Mouse (Mus musculus): ENCODE measurements around the gene Ttc6. TPM values are rescaled to one million over a fixed set of nuclear protein-coding genes. Genes with fewer than 3 reads are reported as not detected.

Gene Ttc6
- polyA plus RNA-seq, 1 experiment from 2014 or later, result 0.20 TPM

- Histone ChIP-seq H3K27ac (no peak overlapping the region), H3K9me3 (no peaks in the 10 kb centered on the region), H3K36me3 (no peaks in the 10 kb centered on the region), H3K9ac (no peak overlapping the region), H3K4me1 (no peaks in the 10 kb centered on the region), H3K27me3 (no peaks in the 10 kb centered on the region), H3K4me2 (replicated peaks) (no peak overlapping the region), H3K4me3 (no peak overlapping the region)
- no peak for ATAC-seq (ENCODE audit: low FRiP score, low read depth)
- 87% methylated on average over 4 of the region's 4 CpGs for WGBS
Observed at GRCm38 (mm10) chr12:57615137-57615536, 51.2 kb downstream of the Ttc6 start.

GRCm38 (mm10) chr12:57622030-57622429, 58.1 kb downstream of the Ttc6 start:
- Histone ChIP-seq H3K27ac (no peak overlapping the region), H3K4me2 (replicated peaks) (no peak overlapping the region), H3K27me3 (no peaks in the 10 kb centered on the region), H3K4me1 (no peaks in the 10 kb centered on the region), H3K4me3 (no peak overlapping the region), H3K9me3 (no peaks in the 10 kb centered on the region), H3K36me3 (no peaks in the 10 kb centered on the region), H3K9ac (no peak overlapping the region)
- no peak for ATAC-seq (ENCODE audit: low FRiP score, low read depth)
- WGBS, result 65% methylated on average over 5 of the region's 5 CpGs

- 61% methylated on average over 7 of the region's 7 CpGs for WGBS
- Histone ChIP-seq H3K27ac (no peak overlapping the region), H3K9ac (no peak overlapping the region), H3K4me3 (no peak overlapping the region), H3K4me1 (no peaks in the 10 kb centered on the region), H3K36me3 (no peaks in the 10 kb centered on the region), H3K9me3 (no peaks in the 10 kb centered on the region), H3K27me3 (no peaks in the 10 kb centered on the region), H3K4me2 (replicated peaks) (no peak overlapping the region)
- no peak for ATAC-seq (ENCODE audit: low FRiP score, low read depth)
Observed at GRCm38 (mm10) chr12:57623264-57623663, 59.4 kb downstream of the Ttc6 start.

- H3K9me3 ChIP-seq, result no peaks in the 10 kb centered on the region
- ATAC-seq (ENCODE audit: low FRiP score, low read depth), result no peak
- H3K4me2 ChIP-seq (replicated peaks), result no peak overlapping the region
- H3K36me3 ChIP-seq, result no peaks in the 10 kb centered on the region
- H3K9ac ChIP-seq, result no peak overlapping the region
- H3K4me1 ChIP-seq, result no peaks in the 10 kb centered on the region
- H3K27ac ChIP-seq, result no peak overlapping the region
- 37% methylated on average over 4 of the region's 4 CpGs for WGBS
- H3K4me3 ChIP-seq, result no peak overlapping the region
- no peaks in the 10 kb centered on the region for H3K27me3 ChIP-seq
Observed at GRCm38 (mm10) chr12:57624011-57624608, 60.2 kb downstream of the Ttc6 start.

GRCm38 (mm10) chr12:57650011-57650410, 86.1 kb downstream of the Ttc6 start:
- no peak overlapping the region for H3K9ac ChIP-seq
- ATAC-seq (ENCODE audit: low FRiP score, low read depth), result no peak
- H3K4me2 ChIP-seq (replicated peaks), result no peak overlapping the region
- no peaks in the 10 kb centered on the region for H3K4me1 ChIP-seq
- H3K36me3 ChIP-seq, result no peaks in the 10 kb centered on the region
- H3K4me3 ChIP-seq, result no peak overlapping the region
- no peaks in the 10 kb centered on the region for H3K27me3 ChIP-seq
- WGBS, result 76% methylated on average over 4 of the region's 4 CpGs
- no peak overlapping the region for H3K27ac ChIP-seq
- H3K9me3 ChIP-seq, result 0 out of 2 replicates have a peak, but pooled peaks cover 2% of the 10 kb centered on the region

- no peak overlapping the region for H3K9ac ChIP-seq
- no peak for ATAC-seq (ENCODE audit: low FRiP score, low read depth)
- H3K27ac ChIP-seq, result no peak overlapping the region
- 0 out of 2 replicates have a peak, but pooled peaks cover 2% of the 10 kb centered on the region for H3K9me3 ChIP-seq
- no peak overlapping the region for H3K4me2 ChIP-seq (replicated peaks)
- no peaks in the 10 kb centered on the region for H3K27me3 ChIP-seq
- 78% methylated on average over 8 of the region's 8 CpGs for WGBS
- no peaks in the 10 kb centered on the region for H3K36me3 ChIP-seq
- H3K4me3 ChIP-seq, result no peak overlapping the region
- H3K4me1 ChIP-seq, result no peaks in the 10 kb centered on the region
Observed at GRCm38 (mm10) chr12:57650677-57651076, 86.8 kb downstream of the Ttc6 start.

- H3K4me1 ChIP-seq, result no peaks in the 10 kb centered on the region
- H3K27me3 ChIP-seq, result no peaks in the 10 kb centered on the region
- no peaks in the 10 kb centered on the region for H3K36me3 ChIP-seq
- ATAC-seq (ENCODE audit: low FRiP score, low read depth), result no peak
- H3K4me2 ChIP-seq (replicated peaks), result no peak overlapping the region
- H3K27ac ChIP-seq, result no peak overlapping the region
- 69% methylated on average over 10 of the region's 10 CpGs for WGBS
- no peak overlapping the region for H3K4me3 ChIP-seq
- H3K9me3 ChIP-seq, result no peaks in the 10 kb centered on the region
- no peak overlapping the region for H3K9ac ChIP-seq
Observed at GRCm38 (mm10) chr12:57662986-57663674, 99.2 kb downstream of the Ttc6 start.

- H3K9me3 ChIP-seq, result no peaks in the 10 kb centered on the region
- H3K4me3 ChIP-seq, result no peak overlapping the region
- no peaks in the 10 kb centered on the region for H3K36me3 ChIP-seq
- no peak overlapping the region for H3K27ac ChIP-seq
- H3K4me1 ChIP-seq, result no peaks in the 10 kb centered on the region
- ATAC-seq (ENCODE audit: low FRiP score, low read depth), result no peak
- H3K27me3 ChIP-seq, result no peaks in the 10 kb centered on the region
- no peak overlapping the region for H3K4me2 ChIP-seq (replicated peaks)
- WGBS, result 77% methylated on average over 2 of the region's 2 CpGs
- no peak overlapping the region for H3K9ac ChIP-seq
Observed at GRCm38 (mm10) chr12:57672414-57672813, 108.5 kb downstream of the Ttc6 start.

- Histone ChIP-seq H3K36me3 (no peaks in the 10 kb centered on the region), H3K4me1 (peaks cover 8% of the 10 kb centered on the region), H3K4me3 (no peak overlapping the region), H3K9ac (no peak overlapping the region), H3K27me3 (no peaks in the 10 kb centered on the region), H3K27ac (no peak overlapping the region), H3K9me3 (no peaks in the 10 kb centered on the region), H3K4me2 (replicated peaks) (peak overlapping the region; percentile 32)
- 41% methylated on average over 9 of the region's 9 CpGs for WGBS
- peak; percentile 64; the same call in 1 of the 2 replicates for ATAC-seq (ENCODE audit: low FRiP score, low read depth)
Observed at GRCm38 (mm10) chr12:57684967-57685423, 121.1 kb downstream of the Ttc6 start.

GRCm38 (mm10) chr12:57709966-57710365, 146.1 kb downstream of the Ttc6 start:
- WGBS, result 98% methylated on average over 1 of the region's 1 CpGs
- H3K27ac ChIP-seq, result no peak overlapping the region
- H3K9me3 ChIP-seq, result no peaks in the 10 kb centered on the region
- H3K4me3 ChIP-seq, result no peak overlapping the region
- no peak overlapping the region for H3K4me2 ChIP-seq (replicated peaks)
- H3K36me3 ChIP-seq, result no peaks in the 10 kb centered on the region
- no peaks in the 10 kb centered on the region for H3K27me3 ChIP-seq
- H3K9ac ChIP-seq, result no peak overlapping the region
- no peaks in the 10 kb centered on the region for H3K4me1 ChIP-seq
- ATAC-seq (ENCODE audit: low FRiP score, low read depth), result no peak

- no peak overlapping the region for H3K4me3 ChIP-seq
Observed at GRCm38 (mm10) chr12:57764720-57765119, 200.8 kb downstream of the Ttc6 start.

GRCm38 (mm10) chr12:57776290-57776997, 212.5 kb downstream of the Ttc6 start:
- Histone ChIP-seq H3K4me3 (no peak overlapping the region), H3K27me3 (no peaks in the 10 kb centered on the region; the same call in 1 of the 2 replicates), H3K9me3 (no peaks in the 10 kb centered on the region), H3K4me1 (peaks cover 3% of the 10 kb centered on the region; the same call in 1 of the 2 replicates), H3K36me3 (no peaks in the 10 kb centered on the region), H3K27ac (no peak overlapping the region), H3K9ac (no peak overlapping the region), H3K4me2 (replicated peaks) (peak overlapping the region; percentile 48)
- WGBS, result 6% methylated on average over 12 of the region's 12 CpGs
- ATAC-seq (ENCODE audit: low FRiP score, low read depth), result peak; percentile 24; the same call in 1 of the 2 replicates

More at GRCm38 (mm10) chr12:57764720-57765119, 200.8 kb downstream of the Ttc6 start:
- Histone ChIP-seq H3K27ac (no peak overlapping the region), H3K9me3 (no peaks in the 10 kb centered on the region), H3K27me3 (no peaks in the 10 kb centered on the region), H3K4me1 (no peaks in the 10 kb centered on the region), H3K36me3 (no peaks in the 10 kb centered on the region), H3K9ac (no peak overlapping the region), H3K4me2 (replicated peaks) (no peak overlapping the region)
- ATAC-seq (ENCODE audit: low FRiP score, low read depth), result no peak; the same call in 1 of the 2 replicates
- WGBS, result 66% methylated on average over 7 of the region's 7 CpGs

Measured in limb, embryonic 13.5 days (tissue).